Mouse (Mus musculus) skeletal muscle tissue, adult 2 months (tissue): ENCODE measurements around the gene Apba1.

Source experiments
- DNase-seq: peaks from one replicate; pipeline ENCODE4 v3.0.0-alpha.2; 2012; ENCODE audit warnings: low read depth, low spot score

Apba1 gene

DNA sequence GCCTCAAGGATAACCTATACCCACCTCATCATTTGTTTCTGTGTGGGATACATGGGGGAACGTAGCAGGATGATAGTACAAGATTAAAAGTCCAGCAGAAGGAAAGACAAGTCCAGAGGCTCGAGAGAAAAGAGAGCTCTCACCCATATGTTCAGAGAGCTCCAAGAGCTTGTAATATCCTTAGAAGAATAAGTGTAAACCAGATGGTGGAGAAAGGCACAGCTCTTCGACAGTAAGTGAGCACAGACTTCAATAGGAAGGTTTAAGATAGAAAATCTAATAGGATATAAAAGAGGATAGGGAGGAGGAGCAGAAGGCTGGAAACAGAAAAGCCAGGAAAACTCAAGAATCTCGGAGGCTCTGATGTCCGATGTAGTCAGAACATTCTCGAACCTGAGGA lies 115.8 kb downstream of the Apba1 start:
- no peak for DNase-seq

- DNase-seq, result no peak
These were observed 117.1 kb downstream of the Apba1 start for GRCm38 (mm10) chr19:23875819-23876218.

GRCm38 (mm10) chr19:23879862-23880261 lies 121.2 kb downstream of the Apba1 start:
- peak; percentile 86 for DNase-seq

GRCm38 (mm10) chr19:23886169-23886568 lies 127.5 kb downstream of the Apba1 start:
- no peak for DNase-seq

GRCm38 (mm10) chr19:23891421-23891820 lies 132.7 kb downstream of the Apba1 start:
- no peak for DNase-seq

- no peak for DNase-seq
These were observed 133.9 kb downstream of the Apba1 start for GRCm38 (mm10) chr19:23892633-23893032.

DNA sequence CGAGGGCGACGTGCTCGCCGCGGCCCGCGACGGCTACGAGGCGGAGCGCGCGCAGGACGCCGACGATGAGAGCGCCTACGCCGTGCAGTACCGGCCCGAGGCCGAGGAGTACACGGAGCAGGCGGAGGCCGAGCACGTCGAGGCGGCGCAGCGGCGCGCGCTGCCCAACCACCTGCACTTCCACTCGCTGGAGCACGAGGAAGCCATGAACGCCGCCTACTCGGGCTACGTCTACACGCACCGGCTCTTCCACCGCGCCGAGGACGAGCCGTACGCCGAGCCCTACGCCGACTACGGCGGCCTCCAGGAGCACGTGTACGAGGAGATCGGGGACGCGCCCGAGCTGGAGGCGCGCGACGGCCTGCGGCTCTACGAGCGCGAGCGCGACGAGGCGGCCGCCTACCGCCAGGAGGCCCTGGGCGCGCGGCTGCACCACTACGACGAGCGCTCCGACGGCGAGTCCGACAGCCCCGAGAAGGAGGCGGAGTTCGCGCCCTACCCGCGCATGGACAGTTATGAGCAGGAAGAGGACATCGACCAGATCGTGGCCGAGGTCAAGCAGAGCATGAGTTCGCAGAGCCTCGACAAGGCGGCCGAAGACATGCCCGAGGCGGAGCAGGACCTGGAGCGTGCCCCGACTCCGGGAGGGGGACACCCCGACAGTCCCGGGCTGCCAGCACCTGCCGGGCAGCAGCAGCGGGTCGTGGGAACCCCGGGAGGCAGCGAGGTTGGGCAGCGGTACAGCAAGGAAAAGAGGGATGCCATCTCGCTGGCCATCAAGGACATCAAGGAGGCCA lies 134.6 kb downstream of the Apba1 start:
- DNase-seq, result no peak

GRCm38 (mm10) chr19:23893946-23894345 lies 135.3 kb downstream of the Apba1 start:
- no peak for DNase-seq

DNA sequence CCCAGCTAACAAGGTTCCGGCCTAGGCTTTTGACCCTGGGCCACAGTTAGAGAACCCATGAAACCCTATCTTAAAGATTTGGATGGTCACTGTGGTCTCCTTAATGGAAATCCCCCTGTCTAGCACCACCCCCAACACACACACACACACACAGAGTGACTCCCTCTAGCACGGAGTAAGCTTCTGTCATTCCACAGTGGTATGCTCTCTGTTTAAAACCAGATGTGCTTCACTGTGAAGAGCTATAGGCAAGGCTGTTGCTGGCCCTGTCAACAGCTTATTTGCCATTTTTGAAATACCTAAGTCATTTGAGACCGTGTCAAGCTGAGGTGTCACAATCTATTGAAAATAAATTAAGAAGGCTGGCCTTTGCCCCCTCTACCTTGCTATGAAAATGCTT lies 136.1 kb downstream of the Apba1 start:
- no peak for DNase-seq

DNA sequence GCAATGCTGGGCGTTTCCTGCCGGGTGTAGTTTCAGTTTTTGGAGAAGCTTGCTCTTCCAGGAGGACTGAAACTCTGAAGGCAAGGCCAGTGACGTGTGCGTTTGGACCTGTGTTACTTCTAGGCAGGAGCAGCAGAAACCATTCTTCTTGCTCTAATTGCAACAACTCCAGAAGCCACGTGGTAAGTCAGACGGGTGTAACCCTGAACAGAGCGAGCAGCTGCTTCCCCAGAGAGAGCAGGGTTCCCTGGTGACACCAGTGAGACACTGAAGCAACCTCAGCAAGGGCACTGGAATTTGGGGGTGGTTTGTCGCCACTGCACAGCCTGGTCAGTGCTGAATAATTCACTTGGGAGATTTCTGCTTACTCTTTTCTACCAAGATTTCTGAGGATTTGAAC lies 138.2 kb downstream of the Apba1 start:
- DNase-seq, result peak; percentile 32

DNA sequence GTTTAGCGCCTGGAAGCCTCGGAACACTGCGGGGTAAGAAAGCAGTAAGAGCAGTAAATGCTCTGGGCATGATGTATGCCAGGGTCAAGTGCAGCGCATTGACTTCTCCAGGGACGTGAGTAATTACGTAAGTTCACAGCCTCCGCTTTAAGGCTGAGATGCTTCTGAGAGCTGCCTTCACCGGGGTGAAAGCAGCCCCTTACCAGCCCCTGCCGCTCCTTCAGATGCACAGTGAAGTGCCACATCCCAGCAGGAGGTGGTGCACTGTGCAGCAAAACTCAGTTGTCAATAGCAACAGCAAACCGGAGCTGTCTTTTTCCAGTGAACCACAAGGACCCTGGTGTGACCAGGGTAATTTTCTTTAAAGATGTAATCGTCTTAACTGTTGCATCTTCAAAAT lies 139.8 kb downstream of the Apba1 start:
- DNase-seq, result no peak

GRCm38 (mm10) chr19:23901177-23901576 lies 142.5 kb downstream of the Apba1 start:
- DNase-seq, result no peak

- DNase-seq, result no peak
These were observed 143.1 kb downstream of the Apba1 start for GRCm38 (mm10) chr19:23901768-23902167.

- no peak for DNase-seq
These were observed 144.4 kb downstream of the Apba1 start for GRCm38 (mm10) chr19:23903066-23903465.

DNA sequence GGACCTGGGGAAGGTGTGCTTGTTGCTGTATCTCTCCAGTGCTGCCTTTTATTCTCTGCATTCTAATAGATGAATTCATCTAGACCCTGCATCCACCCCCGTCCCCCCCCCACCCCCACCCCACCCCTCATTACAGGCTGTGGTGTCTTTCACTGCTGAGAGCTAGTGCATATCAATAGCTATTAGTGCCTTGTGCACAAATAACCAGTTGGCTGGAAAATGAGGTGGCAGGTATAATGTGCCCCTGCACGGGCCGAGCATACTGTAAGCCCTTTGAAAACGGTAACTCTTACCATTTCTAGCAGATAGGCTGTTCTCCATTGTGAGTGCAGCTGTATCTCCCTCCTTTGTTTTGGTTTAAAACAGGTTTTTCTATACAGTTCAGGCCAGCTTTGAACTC lies 146.2 kb downstream of the Apba1 start:
- DNase-seq, result no peak

DNA sequence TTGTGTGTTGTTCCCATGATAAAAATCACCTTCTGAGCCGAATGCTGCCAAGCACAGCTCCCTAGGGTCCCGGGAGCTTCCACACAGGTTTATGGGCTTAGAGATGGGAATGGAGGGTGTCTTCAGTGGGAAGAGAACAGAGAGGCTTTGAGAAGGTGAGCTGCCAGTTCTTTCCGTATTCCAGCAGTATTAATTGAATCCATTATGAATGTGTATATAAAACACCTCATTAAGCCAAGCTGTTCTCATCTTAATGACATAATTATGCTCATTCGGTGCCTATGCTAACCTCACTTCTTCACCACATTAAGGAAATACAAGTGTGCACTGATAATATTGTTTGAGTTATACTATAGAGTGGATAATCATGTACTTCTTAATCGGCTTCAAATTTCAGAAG lies 147.1 kb downstream of the Apba1 start:
- no peak for DNase-seq

DNA sequence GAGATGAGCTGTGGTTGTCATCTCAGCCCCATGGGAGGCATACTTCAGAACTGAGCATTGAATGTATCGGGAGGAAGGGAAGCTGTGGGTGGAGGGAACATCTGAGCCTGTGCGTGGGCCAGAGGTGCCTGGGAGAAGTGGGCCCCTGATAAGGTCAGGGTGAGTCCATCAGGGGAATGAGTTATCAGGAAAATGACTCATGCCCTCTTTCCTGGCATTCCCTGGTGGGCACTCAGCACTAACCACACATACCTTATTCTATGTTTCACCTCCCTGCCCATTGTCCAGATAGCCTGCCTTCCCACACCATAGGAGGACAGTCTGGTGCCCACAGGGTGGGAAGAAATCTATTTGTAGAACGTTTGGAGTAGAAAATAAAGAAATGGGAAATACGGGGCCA lies 151.7 kb downstream of the Apba1 start:
- DNase-seq, result no peak

GRCm38 (mm10) chr19:23919384-23920219 lies 160.9 kb downstream of the Apba1 start:
- no peak for DNase-seq

GRCm38 (mm10) chr19:23920220-23920544 lies 161.5 kb downstream of the Apba1 start:
- no peak for DNase-seq

- DNase-seq, result no peak
These were observed 163.9 kb downstream of the Apba1 start for GRCm38 (mm10) chr19:23922601-23923000.

- DNase-seq, result no peak
These were observed 165.4 kb downstream of the Apba1 start for GRCm38 (mm10) chr19:23924057-23924456.

DNA sequence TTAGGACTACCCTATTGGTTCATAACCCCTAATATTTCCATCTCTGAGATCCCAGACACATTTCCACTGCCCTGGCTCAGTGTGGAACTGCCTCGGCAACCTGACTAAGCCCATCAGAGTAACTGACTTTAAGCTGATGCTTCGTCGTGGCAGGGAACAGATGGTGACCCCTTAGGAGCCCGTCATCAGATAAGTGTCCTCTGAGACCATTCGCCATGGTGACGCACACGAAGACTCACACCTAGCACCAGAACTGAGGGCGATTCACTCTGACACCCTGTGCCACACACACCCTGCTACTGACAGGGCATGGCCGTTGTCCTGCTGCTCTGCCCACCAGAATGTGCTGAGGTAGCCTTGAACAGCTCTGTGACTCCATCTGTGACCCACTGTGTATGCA lies 166.1 kb downstream of the Apba1 start:
- DNase-seq, result no peak

GRCm38 (mm10) chr19:23925541-23925940 lies 166.9 kb downstream of the Apba1 start:
- DNase-seq, result no peak
